Mouse (Mus musculus) 3134 (cell line): ENCODE measurements at regions not wholly inside any gene's neighbourhood (a gene's known extent, or its start where the extent isn't known, plus 50 kb on each side); places are given as distances from the start of the nearest gene placed in this dataset.

Experiments
- DNase-seq: peaks from one replicate; pipeline ENCODE4 v3.0.0-alpha.2; 2011; ENCODE audit warnings: low spot score; ENCODE audit not compliant: insufficient read length; ENCODE audit errors: extremely low read depth

- DNase-seq: no peak
Measured at GRCm38 (mm10) chr1:109471671-109472070, 510.6 kb upstream of the Cdh7 start.

GRCm38 (mm10) chr1:109481387-109481786 lies 500.8 kb upstream of the Cdh7 start:
- DNase-seq: no peak

GRCm38 (mm10) chr1:109495936-109496335 lies 486.3 kb upstream of the Cdh7 start:
- no peak for DNase-seq

- DNase-seq: peak; percentile 36
Measured at GRCm38 (mm10) chr1:109512632-109513259, 469.5 kb upstream of the Cdh7 start.

GRCm38 (mm10) chr1:109514375-109514774 lies 467.9 kb upstream of the Cdh7 start:
- no peak for DNase-seq
